Mouse (Mus musculus) kidney, postnatal 0 days (tissue): ENCODE measurements around the gene Atp4b. TPM values are rescaled to one million over a fixed set of nuclear protein-coding genes. Genes with fewer than 3 reads are reported as not detected.

Source experiments
- ATAC-seq: fragments of 200-750 bp; cut with Nextera tagmentation; replicated peaks from 2 replicates; pipeline ENCODE4 v1.8.0; 2017; ENCODE audit warnings: low read depth, moderate number of reproducible peaks, moderate TSS enrichment, moderate library complexity; ENCODE audit not compliant: low FRiP score
- DNase-seq: peaks from one replicate; pipeline ENCODE4 v3.0.0-alpha.2; 2016; ENCODE audit warnings: low spot score
- H3K27ac ChIP-seq: fragments of 300-500 bp; sonication (generic); 2 replicates; pipeline ENCODE4 v1.5.1; 2014; ENCODE audit warnings: mild to moderate bottlenecking
- H3K27me3 ChIP-seq: fragments of 300-500 bp; sonication (generic); 2 replicates; pipeline ENCODE4 v1.6.1; 2014; ENCODE audit warnings: low read length, mixed read lengths; ENCODE audit not compliant: insufficient read depth
- H3K36me3 ChIP-seq: fragments of 300-500 bp; sonication (generic); 2 replicates; pipeline ENCODE4 v1.6.1; 2014; ENCODE audit warnings: low read length, mixed read lengths; ENCODE audit not compliant: insufficient read depth
- H3K4me1 ChIP-seq: fragments of 300-500 bp; sonication (generic); replicated peaks from 2 replicates; pipeline ENCODE4 v1.6.1; 2014; ENCODE audit warnings: antibody characterized with exemption, low read length, mixed read lengths; ENCODE audit not compliant: insufficient read depth
- H3K4me2 ChIP-seq: fragments of 300-500 bp; sonication (generic); 2 replicates; pipeline ENCODE4 v1.6.1; 2014; ENCODE audit warnings: mild to moderate bottlenecking, low read length, moderate library complexity, mixed read lengths
- H3K4me3 ChIP-seq: fragments of 300-500 bp; sonication (generic); replicated peaks from 2 replicates; pipeline ENCODE4 v1.5.1; 2014; ENCODE audit warnings: low read depth, low read length
- H3K9ac ChIP-seq: fragments of 300-500 bp; sonication (generic); 2 replicates; pipeline ENCODE4 v1.6.1; 2014; ENCODE audit warnings: low read depth, low read length
- H3K9me3 ChIP-seq: fragments of 300-500 bp; sonication (generic); replicated peaks from 2 replicates; pipeline ENCODE4 v1.6.1; 2016; ENCODE audit warnings: low read length, inconsistent platforms, mixed read lengths
- CTCF ChIP-seq: IDR thresholded peaks from 2 replicates; pipeline ENCODE4 v1.5.1; 2016; ENCODE audit warnings: antibody characterized with exemption, low read depth, mild to moderate bottlenecking, moderate library complexity
- WGBS: fragments of 180-500 bp; shearing (Covaris S2); extraction: QIAGEN DNeasy Blood & Tissue Kit; methylation state at CpG from one replicate; pipeline ENCODE4 v1.1.7; 2014; 5-methylcytosine and 5-hydroxymethylcytosine counted together
- polyA plus RNA-seq: library from polyadenylated mRNA; unstranded; fragments of >200 nt; fragmentation: Nextera tagmentation; extraction: Ambion mirVana; gene quantifications from 2 replicates; pipeline ENCODE4 v1.2.1, GENCODE M21; 2015

Atp4b gene
- polyA plus RNA-seq, 1 experiment from 2014 or later = 0.08 TPM

DNA sequence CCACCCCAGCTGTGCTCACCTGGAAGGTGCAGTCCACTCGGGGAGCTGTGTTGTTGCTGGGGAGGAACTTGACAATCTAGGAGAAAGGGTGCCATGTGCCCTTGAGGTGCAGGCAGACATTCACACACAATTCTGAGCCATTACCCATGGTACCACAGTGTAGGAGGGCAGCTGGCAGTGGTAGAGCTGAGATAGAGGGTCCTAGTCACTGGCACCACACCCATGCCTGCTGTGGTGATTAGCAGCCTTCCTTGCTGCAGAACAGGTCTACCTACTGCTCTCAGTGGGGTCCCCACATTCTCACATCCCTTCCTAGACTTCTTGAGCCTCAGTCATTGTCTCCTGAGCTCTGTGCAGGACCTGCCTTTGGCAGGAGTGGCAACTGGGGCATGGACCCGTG lies 7.9 kb downstream of the Atp4b start:
- Histone ChIP-seq H3K9me3 (no peaks in the 10 kb centered on the region), H3K4me3 (no peak overlapping the region), H3K27ac (no peak overlapping the region), H3K4me2 (no peak overlapping the region), H3K4me1 (no peaks in the 10 kb centered on the region), H3K27me3 (no peaks in the 10 kb centered on the region), H3K9ac (no peak overlapping the region), H3K36me3 (no peaks in the 10 kb centered on the region)
- TF ChIP-seq CTCF = no peak
- DNase-seq (no peak), ATAC-seq (no peak)
- 75% methylated on average over 2 of the region's 2 CpGs for WGBS

DNA sequence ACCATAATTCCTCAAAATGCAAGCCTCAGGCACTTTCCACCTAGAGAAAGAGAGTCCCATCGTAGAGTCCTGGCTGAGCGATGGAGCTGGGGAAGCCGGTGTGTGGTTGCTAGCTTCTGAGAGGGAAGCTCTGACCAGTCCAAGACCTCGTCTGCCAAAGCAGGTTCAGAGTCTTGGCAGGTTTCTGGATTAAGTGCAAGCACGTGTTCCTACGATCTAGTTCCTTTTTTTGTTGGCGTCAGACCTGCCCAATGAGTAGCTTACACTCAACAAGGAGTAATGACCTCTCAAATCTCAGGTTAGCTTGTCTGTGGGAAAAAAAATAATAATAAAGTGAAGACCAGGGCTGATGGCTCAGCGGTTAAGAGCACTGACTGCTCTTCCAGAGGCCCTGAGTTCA lies 8.9 kb downstream of the Atp4b start:
- no peak overlapping the region for H3K4me3 ChIP-seq
- WGBS = 81% methylated on average over 8 of the region's 8 CpGs
- ATAC-seq (no peak), DNase-seq (no peak)
- H3K9me3 ChIP-seq = no peaks in the 10 kb centered on the region
- no peaks in the 10 kb centered on the region for H3K36me3 ChIP-seq
- no peak overlapping the region for H3K9ac ChIP-seq
- H3K4me2 ChIP-seq = no peak overlapping the region
- H3K27me3 ChIP-seq = no peaks in the 10 kb centered on the region
- no peak overlapping the region for H3K27ac ChIP-seq
- H3K4me1 ChIP-seq = no peaks in the 10 kb centered on the region
- TF ChIP-seq CTCF = no peak

DNA sequence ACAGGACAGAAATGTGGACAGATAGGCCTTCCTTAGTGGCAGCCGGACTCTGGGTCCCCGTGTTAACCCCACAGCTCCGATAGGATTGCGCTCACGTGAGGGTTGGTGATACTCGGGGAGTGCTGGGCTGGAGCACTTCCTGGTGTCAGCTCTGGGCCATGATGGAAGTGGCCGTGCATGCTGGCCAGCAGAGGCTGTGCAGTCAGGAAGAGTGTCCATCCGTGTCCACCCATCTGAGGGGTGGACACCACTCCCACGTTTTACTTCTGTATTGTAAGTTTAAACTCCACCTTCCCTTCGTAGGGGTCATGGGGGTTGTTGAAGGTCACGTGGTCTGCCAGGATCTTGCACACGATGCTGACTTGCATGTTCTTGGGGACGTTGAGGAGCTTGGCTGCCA lies 10.3 kb downstream of the Atp4b start:
- Histone ChIP-seq H3K4me3 (no peak overlapping the region), H3K9me3 (no peaks in the 10 kb centered on the region), H3K27ac (no peak overlapping the region), H3K4me1 (no peaks in the 10 kb centered on the region), H3K9ac (no peak overlapping the region), H3K27me3 (no peaks in the 10 kb centered on the region), H3K36me3 (no peaks in the 10 kb centered on the region), H3K4me2 (no peak overlapping the region)
- TF ChIP-seq CTCF = no peak
- ATAC-seq (peak; percentile 72; the same call in 1 of the 2 replicates), DNase-seq (peak; percentile 23)
- WGBS = 40% methylated on average over 13 of the region's 13 CpGs

DNA sequence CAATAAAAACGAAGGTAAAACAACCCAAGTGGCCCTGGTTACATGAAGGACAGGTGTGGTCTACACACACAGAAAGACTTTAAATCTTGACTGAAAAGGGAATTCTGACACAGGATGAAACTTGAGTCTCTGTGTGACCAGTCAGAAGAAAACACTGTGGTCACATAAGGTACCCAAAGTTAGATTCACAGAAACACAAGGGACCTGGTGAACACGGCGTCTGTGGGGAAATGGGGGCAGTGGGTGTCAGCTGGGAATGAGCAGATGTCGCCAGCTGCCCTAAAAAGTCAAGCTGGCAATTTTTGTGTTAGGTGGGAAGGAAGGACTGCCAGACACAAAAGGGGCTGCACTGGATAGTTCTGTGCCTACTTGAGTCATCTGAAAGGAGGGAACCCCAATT lies 13.6 kb downstream of the Atp4b start:
- H3K27me3 ChIP-seq = no peaks in the 10 kb centered on the region
- H3K9ac ChIP-seq = no peak overlapping the region
- peaks cover 17% of the 10 kb centered on the region; the same call in 1 of the 2 replicates for H3K36me3 ChIP-seq
- TF ChIP-seq CTCF = no peak
- DNase-seq = no peak
- WGBS = 89% methylated on average over 4 of the region's 4 CpGs
- no peak overlapping the region for H3K4me2 ChIP-seq
- H3K4me1 ChIP-seq = no peaks in the 10 kb centered on the region
- no peak overlapping the region for H3K4me3 ChIP-seq
- no peaks in the 10 kb centered on the region for H3K9me3 ChIP-seq
- H3K27ac ChIP-seq = no peak overlapping the region
- no peak for ATAC-seq

DNA sequence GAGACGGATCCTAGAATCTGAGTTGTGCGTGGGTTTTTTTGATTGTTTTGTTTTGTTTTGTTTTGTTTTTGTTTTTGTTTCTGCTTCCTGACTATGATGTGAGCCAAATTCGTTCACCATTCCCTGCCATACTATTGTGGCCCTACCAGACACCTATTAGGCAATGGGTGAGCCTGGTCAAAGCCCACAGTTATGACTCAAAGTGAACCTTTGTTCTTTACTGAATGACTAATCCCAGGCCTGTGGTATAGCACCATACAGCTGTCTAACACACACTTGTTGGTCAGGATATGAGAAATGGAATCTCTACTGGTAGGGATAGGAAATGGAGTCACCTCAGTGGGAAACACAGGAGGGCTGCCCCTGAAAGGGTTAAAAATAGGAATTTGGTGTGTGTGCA lies 14.1 kb downstream of the Atp4b start:
- H3K36me3 ChIP-seq = peaks cover 17% of the 10 kb centered on the region; the same call in 1 of the 2 replicates
- no peak overlapping the region for H3K4me3 ChIP-seq
- H3K9ac ChIP-seq = no peak overlapping the region
- TF ChIP-seq CTCF = no peak
- H3K27ac ChIP-seq = no peak overlapping the region
- H3K4me2 ChIP-seq = no peak overlapping the region
- ATAC-seq = no peak
- no peaks in the 10 kb centered on the region for H3K4me1 ChIP-seq
- WGBS = 84% methylated on average over 3 of the region's 3 CpGs
- no peaks in the 10 kb centered on the region for H3K9me3 ChIP-seq
- H3K27me3 ChIP-seq = no peaks in the 10 kb centered on the region
- no peak for DNase-seq

DNA sequence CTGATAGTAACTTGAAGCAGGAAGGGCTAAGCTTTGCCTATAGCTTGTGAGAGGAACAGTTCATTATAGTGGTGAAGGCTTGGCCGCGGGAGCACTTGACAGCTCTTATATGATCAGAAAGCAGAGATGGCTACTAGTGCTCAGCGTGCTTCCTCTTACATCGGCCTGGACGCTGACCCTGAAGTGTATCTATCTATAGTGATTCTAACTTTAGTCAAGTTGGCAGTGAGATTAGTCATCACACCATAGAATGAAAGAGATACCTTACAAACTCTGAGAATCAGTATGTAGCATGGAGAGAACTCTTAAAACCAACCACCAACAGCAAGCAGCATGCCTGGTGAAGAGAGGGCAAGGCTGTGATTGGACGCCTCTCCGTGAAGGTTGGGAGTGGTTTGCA lies 15.0 kb downstream of the Atp4b start:
- H3K4me2 ChIP-seq = no peak overlapping the region

DNA sequence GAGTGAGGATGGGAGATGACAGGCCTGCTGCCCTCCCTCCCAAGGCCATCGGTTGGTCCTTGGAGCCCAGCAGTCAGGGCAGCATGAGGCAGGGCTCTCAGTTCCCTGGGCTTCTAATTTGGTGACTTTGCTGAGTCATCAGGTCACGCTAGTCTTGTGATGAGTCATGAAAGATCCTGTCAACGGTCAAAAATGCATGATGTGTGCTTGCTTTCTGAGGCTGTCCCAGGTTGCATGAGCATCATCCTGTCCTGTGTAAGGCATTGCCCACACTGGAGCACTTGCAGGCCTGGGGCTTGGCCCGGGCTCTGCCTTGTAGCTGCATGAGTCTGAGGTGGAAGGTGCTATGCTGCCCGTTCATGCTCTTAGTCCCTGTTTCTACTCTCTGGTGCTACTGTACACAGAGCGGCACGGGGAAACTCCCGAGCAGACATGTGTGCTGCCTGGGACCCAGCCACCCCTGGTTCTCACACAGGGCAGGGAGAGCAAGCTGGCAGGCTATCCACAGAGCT lies 23.4 kb downstream of the Atp4b start:
- TF ChIP-seq CTCF = no peak
- Histone ChIP-seq H3K27ac (no peak overlapping the region), H3K4me2 (no peak overlapping the region), H3K9me3 (no peaks in the 10 kb centered on the region), H3K36me3 (peaks cover 71% of the 10 kb centered on the region), H3K9ac (no peak overlapping the region), H3K4me1 (no peaks in the 10 kb centered on the region), H3K27me3 (no peaks in the 10 kb centered on the region), H3K4me3 (no peak overlapping the region)
- WGBS = 87% methylated on average over 8 of the region's 8 CpGs
- ATAC-seq (no peak), DNase-seq (no peak)

More for the DNA sequence above, 15.0 kb downstream of the Atp4b start:
- Histone ChIP-seq H3K27me3 (no peaks in the 10 kb centered on the region), H3K27ac (no peak overlapping the region), H3K9ac (no peak overlapping the region), H3K9me3 (no peaks in the 10 kb centered on the region), H3K4me1 (no peaks in the 10 kb centered on the region), H3K4me3 (no peak overlapping the region), H3K36me3 (peaks cover 21% of the 10 kb centered on the region; the same call in 1 of the 2 replicates)
- ATAC-seq (no peak), DNase-seq (no peak)
- WGBS = 92% methylated on average over 7 of the region's 7 CpGs
- TF ChIP-seq CTCF = no peak
